Comparison of ENCODE assay signal across 9 mouse cellular contexts in the genomic region with DNA sequence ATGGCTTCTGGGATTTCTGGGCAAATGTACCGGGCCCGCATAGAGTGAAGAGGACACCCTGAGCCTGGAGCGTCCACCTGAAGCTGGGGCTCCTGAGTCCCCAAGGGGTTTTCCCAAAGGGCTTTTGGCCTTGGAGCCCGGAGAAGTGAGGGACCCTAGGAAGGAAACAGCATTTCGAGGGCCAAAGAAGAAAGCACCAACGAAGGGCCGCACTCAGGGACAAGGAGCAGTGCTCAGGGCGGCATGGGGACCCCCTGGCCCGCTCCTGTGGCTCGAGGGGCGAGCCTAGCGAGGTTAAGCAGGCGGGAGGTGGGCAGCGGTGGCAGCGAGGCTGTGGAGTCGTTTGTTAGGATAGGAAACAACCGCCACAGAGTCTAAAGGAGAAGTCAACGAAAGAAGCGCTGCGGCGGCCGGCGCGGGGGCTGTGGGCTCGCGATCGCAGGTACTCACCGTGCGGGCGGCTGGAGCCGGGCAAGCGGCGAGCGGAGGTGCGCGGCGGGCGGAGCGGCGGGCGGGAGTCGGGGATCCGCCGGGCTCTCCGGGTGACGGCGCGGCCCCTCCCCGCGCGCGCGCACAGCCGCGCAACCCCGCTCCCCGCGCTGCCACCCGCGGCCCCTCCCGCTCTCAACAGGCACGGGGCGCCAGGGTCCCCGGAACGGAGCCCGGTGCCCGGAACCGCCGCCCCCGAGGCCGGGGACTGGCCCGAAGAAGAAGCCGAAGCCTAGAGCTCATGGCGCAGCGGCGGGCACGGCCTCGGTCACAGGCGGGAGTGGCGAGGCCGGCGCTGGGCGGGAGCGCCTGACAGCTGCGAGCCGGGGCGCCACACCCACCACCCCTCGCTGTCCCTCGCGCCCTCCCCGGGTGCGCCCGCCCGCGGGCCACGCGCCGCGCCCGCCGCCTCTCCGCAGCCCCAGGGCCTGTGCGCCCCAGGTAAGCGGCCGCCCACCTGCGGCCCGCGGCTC. TPM values are rescaled to one million over a fixed set of nuclear protein-coding genes. Genes with fewer than 3 reads are reported as not detected.
A peak's percentile ranks its signal among the peaks of the same experiment; 100 is the strongest.
DNase-seq lines count a peak whose midpoint lies in the region; ATAC-seq lines count a peak whose summit lies in the region.
"Had no signal": no experiment of that assay in that cellular context is flagged by ENCODE, and none has a peak within 500 bp of the region (broad histone marks: within the 10 kb centered on the region; RNA-seq: fewer than 3 reads in every experiment).

A gene (minus strand): TSS at position 552 of the 962 bp plus-strand sequence.

- under 1% methylated on average over 83 of the region's 108 CpGs for WGBS in lung, embryonic 15.5 days
- 1% methylated on average over 43 of the region's 108 CpGs for WGBS in forebrain, embryonic 13.5 days
- WGBS in limb, embryonic 11.5 days, result 0% methylated on average over 82 of the region's 108 CpGs
- WGBS in neural tube, embryonic 15.5 days, result under 1% methylated on average over 75 of the region's 108 CpGs

- peak within 1 kb of the TSS; percentile 65 for H3K4me2 ChIP-seq in lung, embryonic 15.5 days
- peak within 1 kb of the TSS; percentile 71 for H3K4me2 ChIP-seq in forebrain, embryonic 13.5 days
- H3K4me2 ChIP-seq in limb, embryonic 11.5 days (ENCODE audit: low read depth, severe bottlenecking), result peak within 1 kb of the TSS; percentile 72
- H3K4me2 ChIP-seq in neural tube, embryonic 15.5 days, result peak within 1 kb of the TSS; percentile 61

- H3K9me3 ChIP-seq in lung, embryonic 15.5 days, result no peaks in the 10 kb centered on the region
- peaks cover 5% of the 10 kb centered on the region; the same call in 1 of the 2 replicates for H3K9me3 ChIP-seq in forebrain, embryonic 13.5 days (replicated peaks)
- peaks cover 4% of the 10 kb centered on the region for H3K9me3 ChIP-seq in limb, embryonic 11.5 days (ENCODE audit: control insufficient read depth, low read length)
- H3K9me3 ChIP-seq in neural tube, embryonic 15.5 days (replicated peaks), result no peaks in the 10 kb centered on the region

- no peak for DNase-seq in lung, postnatal 14 days
- peak; percentile 53 for DNase-seq in limb, embryonic 11.5 days (ENCODE audit: low spot score)
- no peak for DNase-seq in gastrocnemius, adult 18-20 months (ENCODE audit: low spot score)

- no peak within 1 kb of the TSS for H3K9ac ChIP-seq in lung, embryonic 15.5 days
- H3K9ac ChIP-seq in forebrain, embryonic 13.5 days, result peak within 1 kb of the TSS; percentile 45
- H3K9ac ChIP-seq in limb, embryonic 11.5 days (ENCODE audit: low read length), result no peak within 1 kb of the TSS; the same call in 1 of the 2 replicates
- peak within 1 kb of the TSS; percentile 49 for H3K9ac ChIP-seq in neural tube, embryonic 15.5 days (replicated peaks)

- H3K4me3 ChIP-seq in lung, embryonic 15.5 days, result peak within 1 kb of the TSS; percentile 44
- peak within 1 kb of the TSS; percentile 42 for H3K4me3 ChIP-seq in forebrain, embryonic 13.5 days
- H3K4me3 ChIP-seq in limb, embryonic 11.5 days (ENCODE audit: low read depth, low read length), result peak within 1 kb of the TSS; percentile 25
- H3K4me3 ChIP-seq in neural tube, embryonic 15.5 days (replicated peaks), result peak within 1 kb of the TSS; percentile 48

- H3K4me1 ChIP-seq in lung, embryonic 15.5 days, result peaks cover 51% of the 10 kb centered on the region
- H3K4me1 ChIP-seq in forebrain, embryonic 13.5 days, result peaks cover 52% of the 10 kb centered on the region
- H3K4me1 ChIP-seq in limb, embryonic 11.5 days (ENCODE audit: control insufficient read depth, insufficient read depth, low read length), result peaks cover 29% of the 10 kb centered on the region
- H3K4me1 ChIP-seq in neural tube, embryonic 15.5 days, result peaks cover 76% of the 10 kb centered on the region

- no peak; the same call in 1 of the 2 replicates for ATAC-seq in lung, embryonic 15.5 days (ENCODE audit: borderline replicate concordance, extremely low read depth, low FRiP score, low TSS enrichment)
- ATAC-seq in forebrain, embryonic 13.5 days, result no peak
- ATAC-seq in limb, embryonic 11.5 days (ENCODE audit: insufficient number of reproducible peaks, low FRiP score, low TSS enrichment, low read depth), result no peak
- no peak for ATAC-seq in neural tube, embryonic 15.5 days (ENCODE audit: low FRiP score)
- ATAC-seq in erythroid progenitor cell, adult 5-6 weeks (replicated peaks; ENCODE audit: low FRiP score, poor library complexity, severe bottlenecking), result no peak
- no peak for ATAC-seq in megakaryocyte progenitor cell, adult 5-6 weeks (replicated peaks; ENCODE audit: poor library complexity)

- H3K27me3 ChIP-seq in lung, embryonic 15.5 days, result peaks cover 100% of the 10 kb centered on the region
- peaks cover 100% of the 10 kb centered on the region for H3K27me3 ChIP-seq in forebrain, embryonic 13.5 days
- peaks cover 98% of the 10 kb centered on the region for H3K27me3 ChIP-seq in limb, embryonic 11.5 days (ENCODE audit: control insufficient read depth, insufficient read depth, low read length)
- H3K27me3 ChIP-seq in neural tube, embryonic 15.5 days (replicated peaks), result peaks cover 89% of the 10 kb centered on the region

- H3K27ac ChIP-seq in lung, embryonic 15.5 days, result no peak within 1 kb of the TSS
- no peak within 1 kb of the TSS for H3K27ac ChIP-seq in forebrain, embryonic 13.5 days
- H3K27ac ChIP-seq in limb, embryonic 11.5 days (replicated peaks; ENCODE audit: low read depth, low read length), result no peak within 1 kb of the TSS
- H3K27ac ChIP-seq in neural tube, embryonic 15.5 days (replicated peaks), result peak within 1 kb of the TSS; percentile 80

- no peaks in the 10 kb centered on the region for H3K36me3 ChIP-seq in lung, embryonic 15.5 days
- no peaks in the 10 kb centered on the region for H3K36me3 ChIP-seq in forebrain, embryonic 13.5 days (ENCODE audit: poor library complexity, severe bottlenecking)
- H3K36me3 ChIP-seq in limb, embryonic 11.5 days (ENCODE audit: control insufficient read depth, insufficient read depth, low read length), result no peaks in the 10 kb centered on the region
- H3K36me3 ChIP-seq in neural tube, embryonic 15.5 days, result no peaks in the 10 kb centered on the region

RNA-seq across cellular contexts. Expression of the gene that starts here (rescaled TPM):
- not detected in 2 replicates for polyA plus RNA-seq in lung, embryonic 15.5 days (2015; fragmentation: Nextera tagmentation; extraction: Ambion mirVana)
- polyA plus RNA-seq in forebrain, embryonic 13.5 days (2015; fragmentation: Nextera tagmentation; extraction: Ambion mirVana), result 0.28 and 0.55 TPM in 2 replicates
- 0.12 TPM in 1 of 2 replicates, not detected in the other for polyA plus RNA-seq in limb, embryonic 11.5 days (2014; fragmentation: Nextera tagmentation; extraction: Ambion mirVana)
- polyA plus RNA-seq in neural tube, embryonic 15.5 days (2015; fragmentation: Nextera tagmentation; extraction: Ambion mirVana), result 12.2 and 18.7 TPM in 2 replicates
- total RNA-seq in erythroid progenitor cell, adult 5-6 weeks (2015; ENCODE audit: low replicate concordance), result not detected in 2 replicates
- total RNA-seq in erythroid progenitor cell, adult 5-6 weeks (2017; ENCODE audit: low replicate concordance), result not detected in 2 replicates
- total RNA-seq in megakaryocyte progenitor cell, adult 5-6 weeks (2015), result 0.07 TPM in 1 of 2 replicates, not detected in the other
- not detected in 2 replicates for total RNA-seq in megakaryocyte progenitor cell, adult 5-6 weeks (2017)
- under 1 TPM; 0.05 to 0.11 TPM for total RNA-seq in gastrocnemius, adult 18-20 months (2021)
- total RNA-seq: hematopoietic stem cell, adult 5-6 weeks had no signal

Comparison
In these comparisons a context has a peak if more than half of its experiments do, and no peak if none do; other contexts are left out.
1. Peak in DNase-seq, H3K4me3 ChIP-seq and H3K4me2 ChIP-seq in limb, embryonic 11.5 days; RNA of the gene not detected or under 1 TPM.
2. H3K9ac ChIP-seq: peak in forebrain, embryonic 13.5 days (single experiment) and neural tube, embryonic 15.5 days (single experiment); none in lung, embryonic 15.5 days (single experiment) and limb, embryonic 11.5 days (single experiment).
3. Peak in every context shown above with its lines, with median percentiles within 50 percentile points of each other: H3K4me2 ChIP-seq and H3K4me3 ChIP-seq.